Mouse (Mus musculus): ENCODE data around the gene Tarbp2. TPM values are rescaled to one million over a fixed set of nuclear protein-coding genes. Genes with fewer than 3 reads are reported as not detected.

The Tarbp2 gene
- polyA plus RNA-seq, 1 experiment, result 335 TPM

DNA sequence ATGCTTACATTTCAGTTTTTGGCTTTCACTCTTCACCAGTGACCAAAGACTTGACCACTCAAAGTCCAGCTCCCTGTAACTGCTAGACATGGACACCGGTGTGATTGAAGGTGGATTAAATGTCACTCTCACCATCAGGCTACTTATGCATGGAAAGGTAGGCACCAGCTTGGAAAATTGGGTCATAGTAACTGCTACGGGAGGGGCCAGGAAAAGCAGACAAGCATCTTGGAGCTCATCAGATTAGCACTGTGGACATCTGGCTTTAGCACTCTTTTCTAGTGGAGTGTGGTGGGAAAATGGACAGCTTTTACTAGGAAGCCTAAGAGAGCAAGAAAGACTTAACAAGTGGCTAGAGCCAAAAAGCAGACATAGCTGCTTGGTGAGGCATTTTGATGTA lies 44.7 kb upstream of the Tarbp2 start:
- peaks cover 2% of the 10 kb centered on the region for H3K36me3 ChIP-seq (ENCODE audit: control insufficient read depth, insufficient read depth, low read length)

GRCm38 (mm10) chr15:102474520-102474919 lies 43.5 kb upstream of the Tarbp2 start:
- Histone ChIP-seq H3K4me3 (ENCODE audit: control insufficient read depth, low read depth, low read length) (no peak overlapping the region), H3K27me3 (ENCODE audit: control insufficient read depth, insufficient read depth, low read length) (no peaks in the 10 kb centered on the region), H3K36me3 (ENCODE audit: control insufficient read depth, insufficient read depth, low read length) (peaks cover 2% of the 10 kb centered on the region), H3K27ac (ENCODE audit: control insufficient read depth, insufficient read depth, low read depth, low read length) (no peak overlapping the region), H3K4me1 (ENCODE audit: control insufficient read depth, insufficient read depth, low read length) (no peaks in the 10 kb centered on the region)
- no peak for TF ChIP-seq CTCF (IDR thresholded peaks at IDR 0.05; ENCODE audit: control insufficient read depth, insufficient read depth, insufficient replicate concordance, low read depth, low read length)
- no peak for TF ChIP-seq POLR2A (IDR thresholded peaks at IDR 0.05; ENCODE audit: control insufficient read depth, low read depth, low read length)

More for the DNA sequence above, 44.7 kb upstream of the Tarbp2 start:
- peak overlapping the region; percentile 6; the same call in 1 of the 2 replicates for H3K4me3 ChIP-seq (ENCODE audit: control insufficient read depth, low read depth, low read length)
- no peaks in the 10 kb centered on the region for H3K4me1 ChIP-seq (ENCODE audit: control insufficient read depth, insufficient read depth, low read length)
- TF ChIP-seq POLR2A (IDR thresholded peaks at IDR 0.05; ENCODE audit: control insufficient read depth, low read depth, low read length), result no peak
- TF ChIP-seq CTCF (IDR thresholded peaks at IDR 0.05; ENCODE audit: control insufficient read depth, insufficient read depth, insufficient replicate concordance, low read depth, low read length), result no peak
- H3K27me3 ChIP-seq (ENCODE audit: control insufficient read depth, insufficient read depth, low read length), result no peaks in the 10 kb centered on the region
- H3K27ac ChIP-seq (ENCODE audit: control insufficient read depth, insufficient read depth, low read depth, low read length), result no peak overlapping the region

- H3K27ac ChIP-seq (ENCODE audit: control insufficient read depth, insufficient read depth, low read depth, low read length), result no peak overlapping the region
- no peaks in the 10 kb centered on the region for H3K27me3 ChIP-seq (ENCODE audit: control insufficient read depth, insufficient read depth, low read length)
- H3K4me1 ChIP-seq (ENCODE audit: control insufficient read depth, insufficient read depth, low read length), result no peaks in the 10 kb centered on the region
- TF ChIP-seq POLR2A (IDR thresholded peaks at IDR 0.05; ENCODE audit: control insufficient read depth, low read depth, low read length) (no peak), CTCF (IDR thresholded peaks at IDR 0.05; ENCODE audit: control insufficient read depth, insufficient read depth, insufficient replicate concordance, low read depth, low read length) (no peak)
- no peak overlapping the region for H3K4me3 ChIP-seq (ENCODE audit: control insufficient read depth, low read depth, low read length)
- H3K36me3 ChIP-seq (ENCODE audit: control insufficient read depth, insufficient read depth, low read length), result peaks cover 4% of the 10 kb centered on the region
These were observed 34.9 kb upstream of the Tarbp2 start for GRCm38 (mm10) chr15:102483136-102483535.

DNA sequence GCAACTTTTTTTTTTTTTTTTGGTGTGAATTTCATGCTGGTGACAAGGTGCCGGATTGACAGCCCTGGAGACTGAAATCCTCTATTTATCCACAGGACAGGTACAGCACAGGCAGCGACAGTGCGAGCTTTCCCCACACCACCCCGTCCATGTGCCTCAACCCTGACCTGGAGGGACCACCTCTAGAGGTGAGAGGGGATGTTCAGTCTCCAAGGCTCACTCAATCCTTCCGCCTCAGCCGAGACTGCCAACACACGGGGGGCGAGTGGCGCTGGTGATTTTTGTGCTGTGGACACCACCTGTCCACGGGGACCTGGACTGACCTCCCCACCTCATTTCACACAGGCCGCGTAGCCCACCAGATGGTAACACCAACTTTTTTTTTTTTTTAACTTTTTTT lies 32.1 kb upstream of the Tarbp2 start:
- TF ChIP-seq POLR2A (IDR thresholded peaks at IDR 0.05; ENCODE audit: control insufficient read depth, low read depth, low read length) (no peak), CTCF (IDR thresholded peaks at IDR 0.05; ENCODE audit: control insufficient read depth, insufficient read depth, insufficient replicate concordance, low read depth, low read length) (no peak)
- Histone ChIP-seq H3K27me3 (ENCODE audit: control insufficient read depth, insufficient read depth, low read length) (no peaks in the 10 kb centered on the region), H3K27ac (ENCODE audit: control insufficient read depth, insufficient read depth, low read depth, low read length) (no peak overlapping the region), H3K4me3 (ENCODE audit: control insufficient read depth, low read depth, low read length) (peak overlapping the region; percentile 51), H3K36me3 (ENCODE audit: control insufficient read depth, insufficient read depth, low read length) (peaks cover 6% of the 10 kb centered on the region), H3K4me1 (ENCODE audit: control insufficient read depth, insufficient read depth, low read length) (no peaks in the 10 kb centered on the region)

DNA sequence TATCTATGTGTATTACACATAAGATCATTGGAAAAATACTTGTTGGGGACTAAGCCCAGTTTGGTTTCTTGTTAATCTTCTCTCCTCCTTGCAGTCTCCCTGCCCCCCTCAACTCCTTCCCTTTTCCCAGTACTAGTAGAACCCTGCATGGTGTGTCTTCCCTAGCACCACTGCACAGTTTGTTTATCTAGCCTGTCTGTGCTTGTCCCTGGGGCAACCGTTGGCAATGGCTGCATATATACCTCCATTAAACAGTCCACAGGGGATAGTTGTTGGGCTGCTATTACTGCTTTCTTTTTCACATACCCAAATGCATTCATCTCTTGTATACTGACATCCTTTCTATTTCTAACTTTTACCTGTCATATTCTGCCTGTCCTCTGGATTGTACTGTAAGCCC lies 30.3 kb upstream of the Tarbp2 start:
- no peak overlapping the region for H3K4me3 ChIP-seq (ENCODE audit: control insufficient read depth, low read depth, low read length)
- no peaks in the 10 kb centered on the region for H3K4me1 ChIP-seq (ENCODE audit: control insufficient read depth, insufficient read depth, low read length)
- H3K27ac ChIP-seq (ENCODE audit: control insufficient read depth, insufficient read depth, low read depth, low read length), result no peak overlapping the region
- TF ChIP-seq POLR2A (IDR thresholded peaks at IDR 0.05; ENCODE audit: control insufficient read depth, low read depth, low read length) (no peak), CTCF (IDR thresholded peaks at IDR 0.05; ENCODE audit: control insufficient read depth, insufficient read depth, insufficient replicate concordance, low read depth, low read length) (no peak)
- no peaks in the 10 kb centered on the region for H3K27me3 ChIP-seq (ENCODE audit: control insufficient read depth, insufficient read depth, low read length)
- peaks cover 7% of the 10 kb centered on the region for H3K36me3 ChIP-seq (ENCODE audit: control insufficient read depth, insufficient read depth, low read length)

- no peak for TF ChIP-seq CTCF (IDR thresholded peaks at IDR 0.05; ENCODE audit: control insufficient read depth, insufficient read depth, insufficient replicate concordance, low read depth, low read length)
- no peak for TF ChIP-seq POLR2A (IDR thresholded peaks at IDR 0.05; ENCODE audit: control insufficient read depth, low read depth, low read length)
- H3K4me3 ChIP-seq (ENCODE audit: control insufficient read depth, low read depth, low read length), result no peak overlapping the region
- H3K27ac ChIP-seq (ENCODE audit: control insufficient read depth, insufficient read depth, low read depth, low read length), result no peak overlapping the region
- peaks cover 3% of the 10 kb centered on the region for H3K36me3 ChIP-seq (ENCODE audit: control insufficient read depth, insufficient read depth, low read length)
- no peaks in the 10 kb centered on the region for H3K27me3 ChIP-seq (ENCODE audit: control insufficient read depth, insufficient read depth, low read length)
- H3K4me1 ChIP-seq (ENCODE audit: control insufficient read depth, insufficient read depth, low read length), result no peaks in the 10 kb centered on the region
These were observed 19.7 kb upstream of the Tarbp2 start for GRCm38 (mm10) chr15:102498322-102498721.

- Histone ChIP-seq H3K27ac (ENCODE audit: control insufficient read depth, insufficient read depth, low read depth, low read length) (no peak overlapping the region), H3K4me1 (ENCODE audit: control insufficient read depth, insufficient read depth, low read length) (no peaks in the 10 kb centered on the region), H3K36me3 (ENCODE audit: control insufficient read depth, insufficient read depth, low read length) (peaks cover 1% of the 10 kb centered on the region; the same call in 1 of the 2 replicates), H3K4me3 (ENCODE audit: control insufficient read depth, low read depth, low read length) (no peak overlapping the region), H3K27me3 (ENCODE audit: control insufficient read depth, insufficient read depth, low read length) (no peaks in the 10 kb centered on the region)
- TF ChIP-seq CTCF (IDR thresholded peaks at IDR 0.05; ENCODE audit: control insufficient read depth, insufficient read depth, insufficient replicate concordance, low read depth, low read length), result no peak
- TF ChIP-seq POLR2A (IDR thresholded peaks at IDR 0.05; ENCODE audit: control insufficient read depth, low read depth, low read length), result no peak
These were observed 18.6 kb upstream of the Tarbp2 start for GRCm38 (mm10) chr15:102499370-102499769.

- TF ChIP-seq CTCF (IDR thresholded peaks at IDR 0.05; ENCODE audit: control insufficient read depth, insufficient read depth, insufficient replicate concordance, low read depth, low read length) (no peak), POLR2A (IDR thresholded peaks at IDR 0.05; ENCODE audit: control insufficient read depth, low read depth, low read length) (no peak)
- peaks cover 1% of the 10 kb centered on the region; the same call in 1 of the 2 replicates for H3K36me3 ChIP-seq (ENCODE audit: control insufficient read depth, insufficient read depth, low read length)
These were observed 18.1 kb upstream of the Tarbp2 start for GRCm38 (mm10) chr15:102499851-102500250.

More at GRCm38 (mm10) chr15:102499851-102500250, 18.1 kb upstream of the Tarbp2 start:
- Histone ChIP-seq H3K4me1 (ENCODE audit: control insufficient read depth, insufficient read depth, low read length) (no peaks in the 10 kb centered on the region), H3K4me3 (ENCODE audit: control insufficient read depth, low read depth, low read length) (no peak overlapping the region), H3K27me3 (ENCODE audit: control insufficient read depth, insufficient read depth, low read length) (no peaks in the 10 kb centered on the region), H3K27ac (ENCODE audit: control insufficient read depth, insufficient read depth, low read depth, low read length) (no peak overlapping the region)
